Mouse (Mus musculus): ENCODE data around the gene Pde6g. TPM values are rescaled to one million over a fixed set of nuclear protein-coding genes. Genes with fewer than 3 reads are reported as not detected.

Pde6g gene
- polyA plus RNA-seq, 1 experiment: 0.53 TPM

DNA sequence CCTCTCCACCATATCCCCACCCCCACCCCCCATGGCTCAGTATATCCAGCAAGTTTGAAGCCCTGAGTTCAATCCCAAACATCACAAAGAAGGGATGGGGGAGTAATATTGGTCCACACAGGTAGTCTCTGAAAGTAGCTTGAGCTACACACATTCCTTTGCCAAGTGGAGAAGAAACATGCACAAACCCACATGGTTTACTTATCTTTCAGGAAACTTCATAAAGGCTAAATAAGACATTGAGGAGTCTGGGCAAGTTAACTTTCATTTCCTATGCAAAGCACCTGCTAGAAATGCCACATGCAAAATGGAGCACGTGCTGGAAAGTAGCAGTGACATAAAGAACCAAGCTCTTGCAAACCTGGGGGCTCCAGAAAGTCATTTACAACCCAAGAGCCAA lies 46.9 kb downstream of the Pde6g start:
- no peak for DNase-seq (ENCODE audit: low read depth)
- TF ChIP-seq POLR2A (IDR thresholded peaks at IDR 0.05; ENCODE audit: borderline replicate concordance, extremely low read depth, insufficient read depth, insufficient read length, poor library complexity, severe bottlenecking): no peak
- no peak for TF ChIP-seq CTCF (IDR thresholded peaks at IDR 0.05; ENCODE audit: borderline replicate concordance, extremely low read depth, insufficient read depth, insufficient read length)

GRCm38 (mm10) chr11:120405867-120406266 lies 47.4 kb downstream of the Pde6g start:
- no peak for DNase-seq (ENCODE audit: low read depth)
- TF ChIP-seq CTCF (IDR thresholded peaks at IDR 0.05; ENCODE audit: borderline replicate concordance, extremely low read depth, insufficient read depth, insufficient read length) (no peak), POLR2A (IDR thresholded peaks at IDR 0.05; ENCODE audit: borderline replicate concordance, extremely low read depth, insufficient read depth, insufficient read length, poor library complexity, severe bottlenecking) (no peak)

DNA sequence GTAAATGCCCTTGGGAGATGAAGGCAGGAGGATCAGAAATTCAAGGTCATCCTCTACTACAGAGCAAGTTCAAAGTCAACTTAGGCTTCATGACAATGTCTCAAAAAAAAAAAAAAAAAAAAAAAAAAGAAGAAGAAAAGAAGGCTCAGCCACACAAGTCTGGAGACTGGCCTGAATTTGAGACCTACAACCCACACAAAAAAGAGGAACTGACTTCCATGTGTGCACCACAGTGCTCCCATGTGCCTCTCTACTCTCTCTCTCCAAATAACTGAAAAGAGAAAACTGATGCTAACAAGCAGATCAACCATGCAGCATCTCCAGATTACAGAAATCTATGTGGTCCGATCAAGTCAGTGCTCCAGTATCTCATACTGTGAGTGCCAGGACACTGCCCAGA lies 48.5 kb downstream of the Pde6g start:
- DNase-seq (ENCODE audit: low read depth): no peak
- TF ChIP-seq POLR2A (IDR thresholded peaks at IDR 0.05; ENCODE audit: borderline replicate concordance, extremely low read depth, insufficient read depth, insufficient read length, poor library complexity, severe bottlenecking) (no peak), CTCF (IDR thresholded peaks at IDR 0.05; ENCODE audit: borderline replicate concordance, extremely low read depth, insufficient read depth, insufficient read length) (no peak)

GRCm38 (mm10) chr11:120399319-120399718 lies 54.0 kb downstream of the Pde6g start:
- DNase-seq (ENCODE audit: low read depth): no peak
- TF ChIP-seq POLR2A (IDR thresholded peaks at IDR 0.05; ENCODE audit: borderline replicate concordance, extremely low read depth, insufficient read depth, insufficient read length, poor library complexity, severe bottlenecking) (no peak), CTCF (IDR thresholded peaks at IDR 0.05; ENCODE audit: borderline replicate concordance, extremely low read depth, insufficient read depth, insufficient read length) (no peak)

Other genes starting within 250 kb of the Pde6g start
- 29.0 and 47.0 TPM in 2 replicates for gene Bahcc1, start 220.6 kb downstream of the Pde6g start, polyA plus RNA-seq (2012; rRNA removed)
- 1,716 and 3,108 TPM in 2 replicates for gene Actg1, start 105.0 kb downstream of the Pde6g start, polyA plus RNA-seq (2012; rRNA removed)
- gene Fscn2, start 92.0 kb downstream of the Pde6g start, polyA plus RNA-seq (2012; rRNA removed): 0.95 and 0.96 TPM in 2 replicates
- gene Faap100, start 74.7 kb downstream of the Pde6g start, polyA plus RNA-seq (2012; rRNA removed): 114 and 122 TPM in 2 replicates
- gene Nploc4, start 15.8 kb downstream of the Pde6g start, polyA plus RNA-seq (2012; rRNA removed): 62.6 and 63.2 TPM in 2 replicates
- 0.04 and 0.10 TPM in 2 replicates for gene Tspan10, start 10.9 kb downstream of the Pde6g start, polyA plus RNA-seq (2012; rRNA removed)
- 7.1 and 12.2 TPM in 2 replicates for gene Oxld1, start 4.6 kb upstream of the Pde6g start, polyA plus RNA-seq (2012; rRNA removed)
- gene Ccdc137, start 4.6 kb upstream of the Pde6g start, polyA plus RNA-seq (2012; rRNA removed): 24.2 and 35.7 TPM in 2 replicates
- gene Arl16, start 14.1 kb upstream of the Pde6g start, polyA plus RNA-seq (2012; rRNA removed): 42.4 and 45.8 TPM in 2 replicates
- gene Mrpl12, start 31.1 kb upstream of the Pde6g start, polyA plus RNA-seq (2012; rRNA removed): 96.3 and 107 TPM in 2 replicates
- gene Slc25a10, start 38.3 kb upstream of the Pde6g start, polyA plus RNA-seq (2012; rRNA removed): 40.6 and 57.3 TPM in 2 replicates
- gene Gcgr, start 77.2 kb upstream of the Pde6g start, polyA plus RNA-seq (2012; rRNA removed): 0.32 and 0.36 TPM in 2 replicates
- gene Mcrip1, start 96.2 kb upstream of the Pde6g start, polyA plus RNA-seq (2012; rRNA removed): 204 and 253 TPM in 2 replicates
- not detected in 2 replicates for gene Ppp1r27, start 97.6 kb upstream of the Pde6g start, polyA plus RNA-seq (2012; rRNA removed)
- gene P4hb, start 119.8 kb upstream of the Pde6g start, polyA plus RNA-seq (2012; rRNA removed): 162 and 206 TPM in 2 replicates
- 540 and 581 TPM in 2 replicates for gene Arhgdia, start 128.1 kb upstream of the Pde6g start, polyA plus RNA-seq (2012; rRNA removed)
- 86.8 and 89.7 TPM in 2 replicates for gene Alyref, start 144.9 kb upstream of the Pde6g start, polyA plus RNA-seq (2012; rRNA removed)
- 175 and 222 TPM in 2 replicates for gene Anapc11, start 144.9 kb upstream of the Pde6g start, polyA plus RNA-seq (2012; rRNA removed)
- gene Npb, start 155.0 kb upstream of the Pde6g start, polyA plus RNA-seq (2012; rRNA removed): 0.29 and 0.45 TPM in 2 replicates
- gene Pcyt2, start 164.4 kb upstream of the Pde6g start, polyA plus RNA-seq (2012; rRNA removed): 229 and 307 TPM in 2 replicates
- gene Sirt7, start 171.7 kb upstream of the Pde6g start, polyA plus RNA-seq (2012; rRNA removed): 59.4 and 85.8 TPM in 2 replicates
- gene Mafg, start 180.1 kb upstream of the Pde6g start, polyA plus RNA-seq (2012; rRNA removed): 57.4 and 57.6 TPM in 2 replicates
- gene Pycr1, start 190.3 kb upstream of the Pde6g start, polyA plus RNA-seq (2012; rRNA removed): 19.9 and 26.8 TPM in 2 replicates
- gene Myadml2, start 194.7 kb upstream of the Pde6g start, polyA plus RNA-seq (2012; rRNA removed): 0.35 and 0.51 TPM in 2 replicates
- 1.7 and 2.7 TPM in 2 replicates for gene Notum, start 207.7 kb upstream of the Pde6g start, polyA plus RNA-seq (2012; rRNA removed)
- 83.0 and 90.3 TPM in 2 replicates for gene Aspscr1, start 219.5 kb upstream of the Pde6g start, polyA plus RNA-seq (2012; rRNA removed)